Mouse (Mus musculus) MEL-GATA-1-ER (cell line): ENCODE measurements around the gene Cadm2.
A peak's percentile ranks its signal among the peaks of the same experiment; 100 is the strongest.

Experiments used
- DNase-seq: peaks from one replicate; pipeline ENCODE4 v3.0.0-alpha.2; 2012; ENCODE audit warnings: low read depth; ENCODE audit errors: extremely low read depth

Cadm2 gene

DNA sequence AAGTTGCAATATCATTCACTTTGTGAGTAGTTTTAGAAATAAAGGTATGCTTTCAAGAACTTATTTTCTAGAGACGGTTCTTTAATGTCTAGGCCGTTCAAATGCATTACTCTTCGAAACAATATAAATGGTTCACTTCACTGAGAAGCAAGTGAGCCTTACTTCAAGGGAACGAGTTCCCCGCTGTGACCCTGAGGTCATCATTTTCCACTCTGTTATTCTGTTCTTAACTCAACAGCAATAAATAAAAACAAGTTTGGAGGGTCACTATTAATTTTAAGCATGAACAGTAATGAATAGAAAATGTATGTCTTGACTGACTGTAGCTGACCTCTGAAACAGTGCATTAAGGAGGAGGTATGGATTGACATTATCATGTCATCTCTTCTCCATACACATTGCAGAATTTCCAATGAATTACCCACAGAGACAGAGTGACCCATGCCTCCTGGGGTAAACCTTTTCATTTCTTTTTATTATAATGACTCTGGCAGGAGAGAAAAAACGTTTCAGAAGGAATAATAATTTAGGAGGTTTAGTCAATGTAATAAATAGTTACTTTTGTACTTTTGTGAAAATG lies 458.4 kb downstream of the Cadm2 start:
- no peak for DNase-seq

DNA sequence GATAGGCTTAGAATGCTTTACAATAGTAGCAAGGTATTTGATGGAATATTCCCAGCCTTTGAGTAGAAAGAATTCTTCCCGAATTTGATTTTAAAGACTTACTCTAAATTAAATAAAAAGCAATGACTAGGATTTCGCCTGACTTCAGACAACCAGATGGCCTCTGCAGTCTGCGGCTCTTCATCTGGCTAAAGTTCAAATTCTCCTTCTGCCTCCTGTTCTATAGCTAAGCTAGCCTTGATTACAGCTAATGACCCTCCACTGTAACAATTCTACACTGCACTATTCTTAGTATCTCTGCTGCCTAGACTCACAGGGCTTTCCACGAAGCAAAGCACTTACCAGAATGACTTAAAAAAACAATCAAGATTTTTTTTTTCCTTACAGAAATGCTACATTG lies 495.9 kb downstream of the Cadm2 start:
- DNase-seq: no peak

DNA sequence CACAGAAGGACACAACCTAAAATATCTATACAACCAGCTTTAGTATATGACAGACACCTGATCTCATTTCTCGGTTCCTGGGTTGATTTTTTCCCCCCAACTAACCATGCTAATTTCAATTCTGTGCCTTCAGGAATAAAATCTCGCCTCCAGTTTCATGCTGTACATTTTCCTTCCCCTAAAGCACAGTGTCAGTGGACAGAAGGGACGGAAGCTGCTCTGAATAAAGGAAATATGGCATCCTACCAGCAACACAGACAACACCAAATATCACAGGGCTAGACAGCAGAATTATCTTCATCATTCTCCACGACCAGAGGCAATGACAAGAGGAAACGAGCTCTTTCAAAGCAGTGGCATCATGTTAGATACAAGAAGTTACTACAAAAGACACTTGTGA lies 498.2 kb downstream of the Cadm2 start:
- no peak for DNase-seq

DNA sequence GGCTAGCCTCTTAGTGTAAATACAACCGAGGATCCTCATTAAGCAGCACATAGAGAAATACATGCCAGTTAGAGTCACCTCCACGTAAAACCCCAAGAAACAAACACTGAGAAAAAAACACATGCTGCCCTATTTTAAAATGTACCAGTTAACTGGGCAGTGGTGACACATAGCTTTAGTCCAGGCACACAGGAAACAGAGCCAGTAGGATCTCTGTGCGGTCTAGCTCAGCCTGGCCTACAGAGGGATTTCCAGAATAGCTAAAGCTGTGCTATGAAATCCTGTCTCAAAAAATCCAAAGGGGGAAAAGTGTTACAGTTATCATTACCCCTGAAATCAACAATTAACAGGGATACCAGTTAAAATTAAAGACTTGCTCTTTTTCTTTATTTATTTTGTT lies 498.9 kb downstream of the Cadm2 start:
- no peak for DNase-seq

DNA sequence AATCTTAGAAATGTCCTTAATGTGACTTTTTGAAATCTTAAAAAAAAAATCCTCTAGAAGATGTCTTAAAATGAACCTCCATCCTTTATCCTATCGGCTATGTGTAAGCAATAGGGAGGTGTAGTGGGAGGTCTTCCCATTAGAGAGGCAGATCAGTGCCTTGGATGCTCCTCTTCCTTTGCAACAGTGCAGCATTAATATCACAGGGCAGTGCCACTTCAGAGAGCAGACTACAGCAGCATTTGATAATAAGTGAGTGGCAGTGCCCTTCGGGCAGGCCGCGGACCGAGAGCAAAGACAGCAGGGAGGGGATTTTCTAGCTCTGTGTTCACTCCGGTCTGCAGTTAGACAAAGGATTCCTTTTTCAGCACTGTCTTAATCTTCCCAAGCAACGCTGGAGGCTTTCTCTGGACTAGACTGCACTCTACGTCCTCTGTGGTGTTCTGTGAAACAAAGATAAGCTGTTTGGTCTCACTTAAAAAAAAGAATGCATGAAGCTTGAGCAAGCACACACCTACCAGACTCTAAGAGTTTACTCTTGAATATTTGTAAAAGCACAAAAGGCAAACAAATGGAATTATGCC lies 514.1 kb downstream of the Cadm2 start:
- DNase-seq: peak; percentile 45

DNA sequence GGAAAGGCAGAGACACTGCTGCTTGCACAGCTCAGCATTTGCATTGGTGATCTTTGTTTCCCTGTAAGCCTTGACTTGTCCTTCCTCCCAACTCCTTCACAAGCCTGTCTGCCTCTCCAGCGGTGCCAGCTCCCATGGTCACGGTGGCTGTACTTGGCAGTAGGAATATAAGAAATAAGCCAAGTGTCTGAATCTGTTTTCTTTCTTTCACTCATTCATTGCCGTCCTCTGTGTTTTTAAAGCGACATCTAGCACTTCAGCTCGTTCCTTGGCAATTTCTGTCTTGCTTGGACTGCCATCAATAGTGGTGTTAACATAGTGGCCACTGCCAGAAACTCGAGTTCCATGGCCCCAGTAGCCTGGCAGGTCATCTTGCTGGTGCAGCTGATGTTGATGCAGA lies 524.0 kb downstream of the Cadm2 start:
- DNase-seq: no peak

DNA sequence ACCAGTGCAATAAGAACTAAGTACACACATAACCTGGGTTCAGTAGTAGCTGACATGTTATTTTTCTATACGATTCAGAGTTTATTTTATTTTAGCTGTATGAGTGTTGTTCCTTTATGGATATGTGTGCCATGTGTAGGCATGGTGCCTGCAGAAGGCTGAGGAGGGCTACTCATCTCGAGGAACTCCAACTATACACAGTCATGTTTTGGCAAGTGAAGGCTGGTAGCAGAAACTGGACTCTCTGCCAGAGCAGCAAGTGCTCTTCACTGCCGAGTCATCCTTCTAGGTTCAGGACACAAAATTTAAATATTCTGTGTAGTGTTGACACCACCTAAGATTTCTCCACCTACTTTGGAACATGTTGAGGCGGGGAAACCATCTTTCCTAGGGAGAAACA lies 524.8 kb downstream of the Cadm2 start:
- no peak for DNase-seq

DNA sequence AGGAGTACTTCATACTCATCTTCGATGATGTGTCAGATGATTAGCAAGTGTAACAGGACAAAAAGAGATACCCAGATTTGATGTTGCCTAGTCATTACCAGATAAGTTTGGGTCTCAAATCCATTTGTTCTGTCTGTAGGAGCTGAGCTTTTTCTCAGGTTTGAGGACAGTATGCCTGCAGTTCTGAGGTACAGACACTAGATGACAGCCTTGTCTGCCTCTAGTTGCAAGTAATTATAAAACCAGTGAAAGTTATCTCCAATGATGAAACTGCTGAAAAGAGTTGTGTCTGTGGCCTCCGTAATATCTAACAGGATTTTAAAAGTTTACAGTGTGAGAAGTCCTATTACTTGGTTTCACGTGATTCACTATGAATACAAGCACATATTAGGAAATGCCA lies 531.0 kb downstream of the Cadm2 start:
- DNase-seq: no peak

DNA sequence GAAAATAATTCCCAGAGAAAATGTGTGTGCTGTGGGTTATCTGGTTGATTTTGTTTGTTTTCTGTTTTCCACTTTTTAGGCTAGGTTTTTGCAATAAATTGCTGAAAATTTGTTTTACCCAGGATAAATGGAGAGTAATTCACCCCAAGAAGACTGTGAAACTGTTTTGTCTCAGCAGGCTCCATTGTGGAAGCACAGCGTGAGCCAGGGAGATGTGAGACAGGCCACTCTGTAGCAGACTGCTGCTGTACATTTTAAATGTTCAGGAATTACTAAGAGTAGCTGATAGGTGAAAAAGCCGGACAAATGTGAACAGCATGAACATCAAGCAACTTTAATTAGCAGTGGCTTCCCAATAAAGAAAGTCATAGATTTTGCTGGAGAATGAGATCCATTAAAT lies 541.4 kb downstream of the Cadm2 start:
- DNase-seq: no peak

DNA sequence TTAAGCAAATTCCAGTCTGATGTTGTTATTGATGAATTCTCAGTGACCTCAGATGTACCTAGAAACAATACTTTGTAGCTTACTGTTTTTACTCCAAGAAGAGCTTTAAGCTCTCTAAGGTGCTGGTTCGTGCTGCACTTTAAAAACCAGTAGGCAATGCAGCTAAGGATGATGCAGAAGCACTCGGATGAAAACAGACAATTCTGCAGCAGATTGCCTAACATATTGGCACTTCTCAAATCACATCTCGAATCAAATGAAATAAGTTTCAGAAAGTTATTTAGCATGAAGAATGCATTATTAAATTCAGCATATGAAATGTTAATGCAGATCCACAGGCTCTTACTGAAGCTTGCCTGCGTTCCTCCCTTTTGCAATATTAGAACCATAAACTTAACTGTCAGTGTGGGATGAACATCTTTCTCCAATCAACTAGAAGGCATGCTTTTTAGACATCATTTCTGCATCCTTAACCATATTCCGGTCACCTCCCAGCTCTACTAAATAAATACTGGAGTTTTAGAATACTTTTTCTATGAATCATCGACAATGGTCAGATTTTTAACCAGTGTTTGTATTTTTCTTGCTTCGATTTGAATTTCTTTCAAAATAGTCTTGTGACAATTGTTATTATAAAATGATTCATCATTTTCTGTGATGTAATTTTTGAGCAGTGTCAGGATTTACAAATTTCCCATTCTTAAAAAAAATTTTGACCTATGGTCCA lies 544.4 kb downstream of the Cadm2 start:
- DNase-seq: no peak

DNA sequence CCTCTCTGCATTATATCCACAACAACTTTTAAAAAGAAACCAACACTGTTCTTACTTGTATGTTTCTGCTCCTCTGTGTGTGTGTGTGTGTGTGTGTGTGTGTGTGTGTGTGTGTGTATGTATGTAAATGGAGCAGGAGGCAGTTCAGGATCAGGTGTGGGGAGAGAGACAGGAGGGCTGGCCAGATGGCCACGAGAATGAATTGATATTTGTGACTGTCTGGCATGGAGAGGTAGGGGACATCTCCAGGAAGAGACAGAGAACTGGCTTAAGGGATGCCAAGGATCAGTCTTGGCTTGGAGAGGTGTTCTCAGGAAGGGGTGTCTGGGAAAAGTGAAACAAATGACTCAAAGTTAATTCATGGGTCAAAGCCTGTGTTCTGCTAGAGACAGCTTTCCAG lies 552.2 kb downstream of the Cadm2 start:
- no peak for DNase-seq

DNA sequence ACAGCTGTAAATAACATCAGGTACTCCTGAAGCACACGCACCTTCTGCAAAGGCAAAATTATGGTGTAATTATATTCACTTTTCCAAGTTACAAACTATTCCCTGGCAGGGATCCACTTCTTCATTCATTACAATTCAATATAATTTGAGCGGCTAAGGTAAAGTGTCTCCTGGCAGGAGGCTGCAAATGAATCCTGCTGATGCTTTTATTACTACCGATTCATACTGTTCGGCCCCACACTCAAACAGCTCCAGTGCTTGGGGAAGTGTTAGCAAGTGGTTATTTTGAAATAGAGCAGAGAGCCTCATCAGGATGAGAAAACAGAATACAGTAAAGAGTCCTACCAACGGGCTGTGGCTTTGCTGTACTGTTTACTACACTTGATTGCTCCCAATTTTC lies 589.8 kb downstream of the Cadm2 start:
- no peak for DNase-seq

DNA sequence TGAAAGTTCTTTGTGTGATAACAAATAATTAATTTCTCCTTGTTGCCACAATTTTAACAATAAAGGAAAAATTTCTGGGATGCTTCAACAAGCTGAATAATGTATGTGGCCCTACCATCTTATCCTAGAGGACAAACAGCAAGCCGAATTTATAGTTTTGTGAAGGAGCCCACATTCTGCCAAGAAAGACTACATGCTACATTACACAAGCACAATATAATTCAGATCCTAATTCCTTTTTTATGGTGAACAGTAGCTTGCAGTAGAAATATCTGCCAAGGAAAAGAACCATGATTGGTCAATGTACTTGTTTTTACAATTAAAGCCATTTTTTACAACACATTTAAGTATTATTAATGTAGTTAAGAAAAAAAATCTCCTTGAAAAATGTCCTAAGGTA lies 600.9 kb downstream of the Cadm2 start:
- no peak for DNase-seq

DNA sequence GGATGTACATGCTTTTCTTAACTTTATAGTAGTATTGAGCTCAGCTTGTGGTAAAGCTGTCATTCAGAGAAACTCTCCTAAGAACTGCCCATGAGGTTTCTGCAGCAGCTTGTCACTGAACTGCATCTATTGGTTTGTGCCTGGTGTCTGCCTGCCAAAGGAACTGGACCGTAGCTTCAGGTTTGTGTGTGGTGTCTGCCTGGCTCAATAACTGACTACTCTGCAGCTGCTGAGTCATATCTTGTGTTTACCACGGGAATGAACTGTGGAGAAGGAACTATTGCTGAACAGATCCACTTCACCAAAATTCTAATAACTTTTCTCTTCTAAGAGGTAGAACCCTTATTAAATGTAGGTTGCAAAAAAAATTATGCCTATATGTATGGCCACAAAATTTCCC lies 603.0 kb downstream of the Cadm2 start:
- DNase-seq: no peak

DNA sequence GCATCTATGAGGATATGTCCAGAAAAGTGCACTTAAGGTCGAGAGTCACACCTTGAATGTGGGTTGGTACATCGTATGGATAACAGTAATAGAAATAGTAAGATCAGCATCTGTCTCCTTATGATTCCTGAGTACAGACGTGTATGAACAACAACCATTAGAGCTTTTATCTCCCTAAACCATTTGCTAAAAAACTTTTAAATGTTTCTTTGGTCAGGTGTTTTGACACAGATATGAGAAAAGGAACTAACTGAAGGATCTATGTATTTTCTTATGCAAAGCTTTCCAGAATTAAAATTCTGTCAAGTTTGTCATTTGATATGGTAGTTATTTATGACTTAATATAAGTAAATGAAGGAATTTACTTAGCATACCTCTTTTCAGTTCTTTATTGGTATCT lies 617.5 kb downstream of the Cadm2 start:
- no peak for DNase-seq

DNA sequence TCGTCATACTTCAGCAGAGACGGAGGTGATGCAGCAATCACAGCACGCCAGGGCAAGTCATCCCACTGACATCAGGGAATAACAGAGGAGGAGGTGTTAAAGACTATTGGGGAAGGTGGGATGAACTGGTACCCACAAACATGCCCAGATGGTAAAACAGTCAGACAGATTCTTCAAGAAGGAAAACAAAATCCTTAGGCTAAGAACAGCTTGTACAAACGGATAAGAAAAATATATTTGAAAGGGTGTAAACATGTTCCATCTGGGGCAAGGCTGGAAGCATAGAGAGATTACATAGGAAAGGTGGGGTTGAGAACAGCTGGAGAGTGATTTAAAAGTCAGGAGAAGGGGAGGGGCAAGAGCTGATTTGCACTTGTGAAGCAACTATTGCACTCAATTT lies 619.0 kb downstream of the Cadm2 start:
- no peak for DNase-seq

DNA sequence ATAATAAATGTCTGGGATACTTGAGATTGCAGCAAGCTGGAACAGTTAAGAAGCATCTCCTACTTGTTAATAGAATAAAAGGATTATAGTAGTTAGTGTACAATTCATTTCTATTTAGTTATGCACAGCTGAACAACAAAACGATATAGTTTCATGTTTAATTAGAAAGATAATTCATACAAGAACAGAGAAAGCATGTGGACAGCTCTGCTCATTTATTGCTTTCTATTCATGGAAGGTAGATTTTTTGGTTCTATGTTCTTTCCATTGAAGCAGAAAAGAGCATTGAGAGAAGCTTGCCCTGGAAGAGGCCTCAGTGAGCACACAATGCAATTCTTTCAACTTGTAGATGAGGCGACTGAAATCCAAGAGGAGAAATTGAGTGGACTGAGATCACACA lies 623.2 kb downstream of the Cadm2 start:
- no peak for DNase-seq

DNA sequence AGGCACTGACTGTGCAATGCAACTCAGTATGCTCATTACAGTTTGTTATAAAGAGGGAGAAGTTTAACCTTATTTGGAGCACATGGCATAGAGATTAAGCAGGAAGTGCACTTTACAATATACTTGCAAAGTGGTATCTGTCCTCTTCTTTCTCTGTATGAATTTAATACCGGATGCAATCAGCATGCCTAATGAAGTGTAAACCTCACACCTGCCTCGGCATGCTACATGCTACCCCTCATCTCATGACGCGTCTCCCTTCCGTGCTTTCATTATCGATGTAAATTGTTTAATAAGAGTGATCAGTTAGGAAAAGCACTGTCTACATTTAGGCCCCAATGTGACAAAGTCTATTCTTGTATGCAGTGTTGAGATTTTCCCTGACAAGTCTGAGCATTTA lies 633.0 kb downstream of the Cadm2 start:
- DNase-seq: no peak

DNA sequence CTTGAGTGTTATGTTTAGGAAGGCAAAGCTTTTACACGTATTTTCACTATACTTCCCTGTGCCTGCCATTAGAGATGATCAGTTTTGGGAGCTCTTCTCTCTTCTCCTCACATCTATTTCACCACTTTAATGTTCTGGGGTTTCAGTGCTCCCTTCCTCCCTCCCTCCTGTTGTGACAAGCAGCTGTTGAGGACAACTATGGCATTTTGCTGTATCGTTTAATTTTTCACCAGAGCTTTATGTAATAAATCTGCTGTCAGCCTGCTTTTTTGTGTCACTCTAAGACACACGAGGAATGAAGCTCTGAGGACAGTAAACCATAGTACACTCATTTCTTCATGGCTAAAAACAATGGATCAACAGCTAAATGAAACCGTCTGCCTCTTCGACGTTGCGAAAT lies 633.8 kb downstream of the Cadm2 start:
- no peak for DNase-seq

DNA sequence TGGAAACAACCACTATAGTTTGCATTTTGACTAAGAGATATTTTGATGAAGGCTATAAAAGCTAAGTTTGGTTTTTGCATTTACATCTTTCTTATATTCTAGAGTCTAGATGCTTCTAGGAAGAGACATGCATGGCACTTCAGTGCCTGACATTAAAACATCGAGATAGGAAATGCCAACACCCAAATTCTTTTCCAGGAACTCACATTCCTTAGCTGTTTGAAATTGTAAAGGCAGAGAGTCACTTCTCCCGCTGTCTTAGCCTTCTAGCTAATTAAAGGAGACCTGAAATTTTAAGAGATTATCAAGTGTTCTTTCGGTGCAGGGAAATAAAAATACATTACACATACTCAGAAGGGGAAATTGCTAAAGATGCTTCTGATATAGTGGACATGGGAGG lies 649.8 kb downstream of the Cadm2 start:
- DNase-seq: no peak

DNA sequence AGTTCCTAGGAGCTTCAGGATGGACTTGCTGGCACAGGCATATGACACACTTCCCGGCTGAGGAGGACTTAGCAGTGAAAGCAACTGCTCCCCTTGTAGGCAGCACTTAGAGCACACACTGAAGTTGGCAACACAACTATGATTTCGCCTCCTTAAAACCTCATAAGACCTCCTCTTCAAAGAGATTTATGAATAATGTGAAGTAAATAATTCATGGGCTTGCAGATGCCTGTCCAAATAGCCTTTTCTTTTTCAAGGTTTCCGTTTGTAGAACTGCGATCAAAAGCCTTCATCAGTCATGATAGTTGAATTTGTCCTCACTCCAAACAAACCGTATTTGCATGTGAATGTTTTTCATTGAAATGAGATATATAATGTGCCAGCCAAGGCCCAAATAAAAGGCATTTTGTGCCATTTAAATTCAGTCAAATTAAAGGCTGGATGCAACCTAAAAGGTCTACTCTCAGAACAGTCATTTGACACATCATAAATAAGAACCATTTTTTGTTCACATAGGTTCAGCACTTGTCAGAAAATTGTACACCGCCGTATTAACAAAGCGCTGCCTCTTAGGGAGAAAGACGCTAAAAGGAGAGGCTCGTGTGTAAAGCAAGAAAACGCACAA lies 651.1 kb downstream of the Cadm2 start:
- no peak for DNase-seq

DNA sequence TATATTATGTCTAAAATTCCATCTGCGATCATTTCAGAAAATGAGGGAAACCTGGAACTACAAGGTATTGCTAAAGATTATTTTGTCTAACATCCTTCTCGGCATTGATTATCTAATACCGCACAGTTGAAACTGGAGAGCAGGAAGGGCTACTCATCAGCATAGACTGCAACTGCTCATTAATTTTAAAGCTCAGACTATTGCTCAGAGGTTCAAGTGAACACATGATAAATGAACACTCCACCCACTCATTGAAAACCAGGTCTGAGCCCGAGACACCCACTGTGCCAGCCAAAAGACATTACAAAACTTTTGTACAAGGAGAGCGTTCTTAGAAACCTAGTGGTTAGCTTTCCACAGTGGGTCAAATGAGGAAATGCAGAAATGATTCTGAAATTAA lies 652.4 kb downstream of the Cadm2 start:
- no peak for DNase-seq

DNA sequence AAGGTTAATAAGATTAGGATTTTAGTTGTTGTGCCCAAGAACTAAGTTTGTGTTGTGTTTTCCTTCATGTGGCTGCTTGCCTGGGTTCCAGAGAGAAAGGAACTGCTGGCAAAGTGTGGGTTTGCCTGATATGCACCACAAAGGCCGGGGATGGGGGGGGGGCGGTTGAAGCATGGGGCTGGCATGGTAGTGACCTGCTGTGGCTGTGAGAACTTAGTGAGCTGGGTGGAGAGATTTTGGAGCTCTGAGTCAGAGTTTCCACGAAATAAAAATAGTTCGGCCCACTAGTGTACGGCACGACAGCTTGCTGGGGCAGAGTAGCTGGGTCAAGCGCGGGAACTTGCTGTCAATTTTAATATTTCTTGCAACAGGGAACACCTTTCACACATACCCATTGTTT lies 653.0 kb downstream of the Cadm2 start:
- DNase-seq: no peak
